Mouse (Mus musculus) liver, adult 2 months (tissue): ENCODE data around the gene Armcx2. TPM values are rescaled to one million over a fixed set of nuclear protein-coding genes. Genes with fewer than 3 reads are reported as not detected.
"Not testable (repeated sequence)": the region's sequence is repeated elsewhere in the genome, so short reads cannot be mapped to it uniquely, and the experiment has no call there.

ENCODE experiments used
- DNase-seq: peaks from one replicate; pipeline ENCODE4 v3.0.0-alpha.2; 2011; ENCODE audit warnings: low read depth, low spot score; ENCODE audit errors: extremely low read depth
- H3K27ac ChIP-seq: fragments of 200-500 bp; replicated peaks from 2 replicates; pipeline ENCODE4 v1.5.1; 2012; ENCODE audit warnings: low read depth, mild to moderate bottlenecking, control low read depth, inconsistent platforms, low read length; ENCODE audit not compliant: insufficient read depth
- H3K27me3 ChIP-seq: fragments of 200-500 bp; 2 replicates; pipeline ENCODE4 v1.6.1; 2012; ENCODE audit warnings: mild to moderate bottlenecking, moderate library complexity, low read length, inconsistent platforms; ENCODE audit not compliant: control insufficient read depth, insufficient read depth
- H3K36me3 ChIP-seq: fragments of 200-500 bp; 2 replicates; pipeline ENCODE4 v1.6.1; 2012; ENCODE audit warnings: low read length, inconsistent platforms; ENCODE audit not compliant: control insufficient read depth, insufficient read depth
- H3K4me1 ChIP-seq: fragments of 200-500 bp; 2 replicates; pipeline ENCODE4 v1.6.1; 2011; ENCODE audit warnings: low read length; ENCODE audit not compliant: control insufficient read depth, insufficient read depth
- H3K4me3 ChIP-seq: fragments of 200-500 bp; 2 replicates; pipeline ENCODE4 v1.5.1; 2011; ENCODE audit warnings: low read depth, mild to moderate bottlenecking, control low read depth, low read length, moderate library complexity; ENCODE audit not compliant: insufficient read depth
- H3K79me2 ChIP-seq: fragments of 200-500 bp; 2 replicates; pipeline ENCODE4 v1.6.1; 2012; ENCODE audit warnings: inconsistent platforms, mild to moderate bottlenecking, low read length, moderate library complexity; ENCODE audit not compliant: control insufficient read depth, insufficient read depth
- H3K9ac ChIP-seq: fragments of 200-500 bp; 2 replicates; pipeline ENCODE4 v1.6.1; 2012; ENCODE audit warnings: low read depth, mild to moderate bottlenecking, control low read depth, inconsistent platforms, low read length
- CTCF ChIP-seq: fragments of 200-500 bp; IDR thresholded peaks from 2 replicates; pipeline ENCODE4 v1.5.1; 2011; ENCODE audit warnings: low read depth, low read length, control low read depth
- POLR2A ChIP-seq: fragments of 200-500 bp; IDR thresholded peaks from 2 replicates; pipeline ENCODE4 v1.6.1; 2011; ENCODE audit warnings: low read length, control low read depth; ENCODE audit not compliant: insufficient read depth; ENCODE audit errors: extremely low read depth
- WGBS: fragments of 180-500 bp; shearing (Covaris S2); methylation state at CpG from one replicate; pipeline ENCODE4 v1.1.7; 2018; 5-methylcytosine and 5-hydroxymethylcytosine counted together
- polyA plus RNA-seq: library from polyadenylated mRNA; depleted of rRNA; stranded (reverse); fragments of >200 nt; gene quantifications from 2 replicates; pipeline ENCODE4 v1.2.3, GENCODE M21; 2012; rRNA removed
- total RNA-seq: library from RNA; depleted of rRNA; stranded (reverse); fragments of >200 nt; gene quantifications from 2 replicates; pipeline ENCODE4 v1.2.3, GENCODE M21; 2014; rRNA removed

The Armcx2 gene
- total RNA-seq (1.6 and 2.8 TPM in 2 replicates), polyA plus RNA-seq (1.1 and 1.6 TPM in 2 replicates)

- peak within 1 kb of the TSS; percentile 21; the same call in 1 of the 2 replicates for H3K9ac ChIP-seq
- TF ChIP-seq POLR2A: no peak
- TF ChIP-seq CTCF: no peak
- no peaks in the 10 kb centered on the region for H3K36me3 ChIP-seq
- no peak within 1 kb of the TSS for H3K27ac ChIP-seq
- no peaks in the 10 kb centered on the region for H3K79me2 ChIP-seq
- no peaks in the 10 kb centered on the region for H3K27me3 ChIP-seq
- H3K4me1 ChIP-seq: no peaks in the 10 kb centered on the region
- DNase-seq: no peak
- peak within 1 kb of the TSS; percentile 45 for H3K4me3 ChIP-seq
- WGBS: under 1% methylated on average over 16 of the region's 16 CpGs
Measured at GRCm38 (mm10) chrX:134808755-134809224, at the start of gene Armcx2. Gene Armcx2 (minus strand): TSS chrX:134809221.

GRCm38 (mm10) chrX:134849662-134850061, 40.6 kb upstream of the Armcx2 start:
- TF ChIP-seq CTCF (no peak), POLR2A (no peak)
- no peak overlapping the region for H3K9ac ChIP-seq
- 86% methylated on average over 2 of the region's 4 CpGs for WGBS
- no peak overlapping the region for H3K4me3 ChIP-seq
- no peaks in the 10 kb centered on the region for H3K27me3 ChIP-seq
- H3K79me2 ChIP-seq: no peaks in the 10 kb centered on the region
- no peak for DNase-seq
- no peaks in the 10 kb centered on the region for H3K36me3 ChIP-seq
- H3K4me1 ChIP-seq: no peaks in the 10 kb centered on the region
- H3K27ac ChIP-seq: no peak overlapping the region

GRCm38 (mm10) chrX:134844424-134844823, 35.4 kb upstream of the Armcx2 start:
- H3K4me3 ChIP-seq: no peak overlapping the region
- WGBS: 34% methylated on average over 2 of the region's 2 CpGs
- no peak for DNase-seq

GRCm38 (mm10) chrX:134830508-134830907, 21.5 kb upstream of the Armcx2 start:
- Histone ChIP-seq H3K27me3 (no peaks in the 10 kb centered on the region), H3K9ac (no peak overlapping the region), H3K36me3 (no peaks in the 10 kb centered on the region), H3K27ac (no peak overlapping the region), H3K79me2 (no peaks in the 10 kb centered on the region), H3K4me3 (no peak overlapping the region), H3K4me1 (no peaks in the 10 kb centered on the region)
- 28% methylated on average over 3 of the region's 3 CpGs for WGBS
- no peak for DNase-seq
- TF ChIP-seq POLR2A (no peak), CTCF (no peak)

More at GRCm38 (mm10) chrX:134844424-134844823, 35.4 kb upstream of the Armcx2 start:
- Histone ChIP-seq H3K27ac (no peak overlapping the region), H3K36me3 (no peaks in the 10 kb centered on the region), H3K9ac (no peak overlapping the region), H3K27me3 (no peaks in the 10 kb centered on the region), H3K4me1 (no peaks in the 10 kb centered on the region), H3K79me2 (no peaks in the 10 kb centered on the region)
- TF ChIP-seq POLR2A (no peak), CTCF (no peak)

GRCm38 (mm10) chrX:134807833-134808754, 927 bp downstream of the Armcx2 start:
- no peaks in the 10 kb centered on the region for H3K36me3 ChIP-seq
- peak overlapping the region; percentile 45 for H3K4me3 ChIP-seq
- H3K27ac ChIP-seq: no peak overlapping the region
- TF ChIP-seq CTCF: no peak
- no peak for TF ChIP-seq POLR2A
- H3K27me3 ChIP-seq: no peaks in the 10 kb centered on the region
- H3K79me2 ChIP-seq: no peaks in the 10 kb centered on the region
- no peaks in the 10 kb centered on the region for H3K4me1 ChIP-seq
- DNase-seq: no peak
- H3K9ac ChIP-seq: peak overlapping the region; percentile 21; the same call in 1 of the 2 replicates
- WGBS: 5% methylated on average over 27 of the region's 28 CpGs

- Histone ChIP-seq H3K27me3 (no peaks in the 10 kb centered on the region), H3K36me3 (no peaks in the 10 kb centered on the region), H3K4me3 (no peak overlapping the region), H3K27ac (no peak overlapping the region), H3K9ac (no peak overlapping the region), H3K4me1 (no peaks in the 10 kb centered on the region), H3K79me2 (no peaks in the 10 kb centered on the region)
- no peak for DNase-seq
- 58% methylated on average over 4 of the region's 4 CpGs for WGBS
- no peak for TF ChIP-seq CTCF
- no peak for TF ChIP-seq POLR2A
Measured at GRCm38 (mm10) chrX:134787728-134788127, 21.3 kb downstream of the Armcx2 start.

GRCm38 (mm10) chrX:134763428-134764198, 45.4 kb downstream of the Armcx2 start:
- not testable (repeated sequence) for H3K9ac ChIP-seq, H3K27me3 ChIP-seq, H3K4me1 ChIP-seq, DNase-seq, H3K36me3 ChIP-seq, H3K79me2 ChIP-seq, H3K4me3 ChIP-seq, H3K27ac ChIP-seq
- WGBS: 54% methylated on average over 4 of the region's 4 CpGs
